Mouse (Mus musculus): ENCODE measurements at regions not wholly inside any gene's neighbourhood (a gene's known extent, or its start where the extent isn't known, plus 50 kb on each side); places are given as distances from the start of the nearest gene placed in this dataset.
A peak's percentile ranks its signal among the peaks of the same experiment; 100 is the strongest.

- DNase-seq: no peak
These were observed 356.8 kb upstream of the Cited2 start for GRCm38 (mm10) chr10:17366042-17366740.

DNA sequence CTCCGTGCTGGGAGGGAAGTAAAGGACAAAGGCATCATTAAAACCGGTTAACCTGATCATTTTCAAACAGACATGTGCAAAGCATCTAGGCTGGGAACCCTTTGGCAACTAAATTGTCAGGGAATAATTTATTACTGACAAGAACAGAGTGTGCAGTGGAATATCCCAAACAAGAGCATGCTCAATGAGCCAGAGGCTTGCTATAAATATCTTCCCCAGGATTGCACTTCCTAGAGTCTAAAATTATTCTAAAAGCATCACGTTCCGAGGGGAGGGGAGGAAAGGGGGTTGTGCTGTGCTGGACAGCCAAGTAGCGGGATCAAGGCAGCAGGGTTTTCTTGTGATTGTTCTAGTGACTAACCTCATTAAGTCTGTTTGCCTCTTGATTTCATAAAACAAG, 356.0 kb upstream of the Cited2 start:
- no peak for DNase-seq

DNA sequence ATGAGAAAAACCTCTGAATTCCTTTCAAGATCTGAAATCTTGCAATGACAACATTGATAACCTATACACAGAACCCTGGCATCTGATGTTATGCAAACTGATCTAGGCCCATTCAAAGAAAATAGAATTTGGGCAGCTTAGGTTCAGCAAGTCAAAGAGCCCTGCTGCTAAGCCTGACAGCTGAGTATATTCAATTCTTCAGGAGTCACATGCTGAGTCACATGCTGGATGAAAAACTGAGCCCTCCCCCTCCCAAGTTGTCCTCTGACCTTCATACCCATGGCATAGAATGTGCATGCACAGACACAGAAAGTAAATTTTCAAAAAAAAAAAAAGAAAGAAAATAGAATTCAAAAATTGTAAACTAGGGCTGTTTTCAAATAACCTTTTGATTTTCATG, 355.6 kb upstream of the Cited2 start:
- DNase-seq: no peak

GRCm38 (mm10) chr10:17368636-17369035, 354.4 kb upstream of the Cited2 start:
- no peak for DNase-seq

GRCm38 (mm10) chr10:17372905-17373304, 350.1 kb upstream of the Cited2 start:
- no peak for DNase-seq

- DNase-seq: no peak
These were observed 349.0 kb upstream of the Cited2 start for GRCm38 (mm10) chr10:17374047-17374446.

DNA sequence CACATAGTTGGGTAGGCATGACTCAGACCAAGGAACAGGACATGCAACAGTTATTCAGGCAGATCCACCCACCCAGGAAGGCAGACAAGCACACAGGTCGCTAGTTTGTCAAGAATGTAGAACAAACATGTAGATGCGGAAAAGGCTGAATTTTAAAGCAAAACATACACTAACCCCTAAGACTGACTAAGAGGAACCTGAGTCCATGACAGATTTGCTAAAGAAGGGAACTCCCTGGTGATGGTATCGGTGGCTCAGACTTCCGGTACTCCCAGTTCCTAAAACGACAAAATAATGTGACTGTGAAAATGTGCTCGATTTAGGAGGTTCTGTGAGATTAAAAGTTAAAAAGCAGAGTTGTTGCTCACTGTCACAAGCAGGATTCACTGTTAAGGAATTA, 340.0 kb upstream of the Cited2 start:
- DNase-seq: no peak

DNA sequence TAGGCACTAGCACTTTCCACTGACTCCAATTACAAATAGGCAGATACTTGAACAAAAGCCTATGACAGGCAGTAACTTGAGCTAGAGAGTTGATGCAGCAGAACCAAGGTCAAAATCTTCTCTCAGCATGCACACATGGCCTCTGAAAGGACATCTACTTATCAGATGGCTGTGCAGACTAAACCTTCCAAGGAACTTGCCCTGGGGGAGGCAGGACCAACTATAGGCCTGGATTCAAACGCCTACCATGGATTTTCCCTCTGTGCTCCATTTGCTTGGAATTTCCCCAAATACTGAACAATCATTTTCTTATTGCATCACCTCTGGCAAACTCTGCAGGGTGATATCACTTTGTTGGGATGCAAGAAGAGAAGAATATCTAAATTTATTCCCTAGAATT, 337.8 kb upstream of the Cited2 start:
- peak; percentile 11 for DNase-seq

GRCm38 (mm10) chr10:17387296-17387695, 335.7 kb upstream of the Cited2 start:
- DNase-seq: no peak

DNA sequence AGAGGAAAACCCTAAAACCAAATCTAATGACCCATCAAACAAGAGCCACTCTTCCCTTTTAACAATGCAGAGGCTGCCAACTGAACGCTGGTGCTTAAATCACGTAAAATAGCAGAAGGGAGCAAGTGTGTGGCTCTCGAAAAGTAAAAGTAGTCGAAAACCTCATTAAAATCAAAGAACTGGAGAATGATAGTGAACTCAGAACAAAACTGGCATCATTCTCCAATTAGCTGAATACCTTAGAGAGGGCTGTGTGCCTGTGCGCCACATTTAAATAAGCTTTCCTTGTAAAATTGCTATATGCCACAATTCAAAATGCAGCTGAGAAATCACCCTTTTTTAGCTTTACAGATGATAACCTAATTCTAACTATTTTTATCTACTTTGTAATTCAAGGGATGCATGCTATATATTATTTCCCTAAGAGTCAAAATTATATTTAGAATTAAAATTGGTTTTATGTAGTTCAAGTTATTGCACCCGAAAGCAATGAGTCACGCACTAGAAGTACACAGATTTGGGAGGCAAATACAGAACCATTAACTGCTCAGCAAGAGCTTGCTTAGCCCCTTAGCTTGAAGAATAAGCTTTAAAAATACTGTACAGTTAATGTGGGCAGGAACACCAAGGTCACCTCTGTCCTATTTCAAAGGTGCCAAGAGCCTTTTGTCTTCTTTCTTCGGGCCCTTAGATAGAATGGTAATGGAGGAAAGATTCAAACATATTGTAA, 327.4 kb upstream of the Cited2 start:
- no peak for DNase-seq

DNA sequence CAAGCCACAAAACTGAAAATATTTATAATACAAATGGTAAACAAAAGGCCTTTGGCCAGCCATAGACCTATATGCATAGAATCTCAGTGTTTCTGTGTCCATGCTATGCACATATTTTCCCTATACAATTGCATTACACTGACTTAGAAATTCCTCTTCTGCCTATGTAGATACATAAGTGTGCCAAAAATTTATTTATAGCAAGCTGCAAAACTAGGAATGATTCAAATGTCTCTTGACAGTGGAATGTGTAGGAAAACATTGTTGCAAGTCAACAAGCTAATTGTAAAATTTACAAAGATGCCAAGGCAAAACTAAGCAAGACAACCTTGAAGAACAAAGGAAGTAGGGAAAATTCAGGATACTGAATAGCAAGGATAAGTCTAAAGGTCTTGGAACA, 319.1 kb upstream of the Cited2 start:
- no peak for DNase-seq

DNA sequence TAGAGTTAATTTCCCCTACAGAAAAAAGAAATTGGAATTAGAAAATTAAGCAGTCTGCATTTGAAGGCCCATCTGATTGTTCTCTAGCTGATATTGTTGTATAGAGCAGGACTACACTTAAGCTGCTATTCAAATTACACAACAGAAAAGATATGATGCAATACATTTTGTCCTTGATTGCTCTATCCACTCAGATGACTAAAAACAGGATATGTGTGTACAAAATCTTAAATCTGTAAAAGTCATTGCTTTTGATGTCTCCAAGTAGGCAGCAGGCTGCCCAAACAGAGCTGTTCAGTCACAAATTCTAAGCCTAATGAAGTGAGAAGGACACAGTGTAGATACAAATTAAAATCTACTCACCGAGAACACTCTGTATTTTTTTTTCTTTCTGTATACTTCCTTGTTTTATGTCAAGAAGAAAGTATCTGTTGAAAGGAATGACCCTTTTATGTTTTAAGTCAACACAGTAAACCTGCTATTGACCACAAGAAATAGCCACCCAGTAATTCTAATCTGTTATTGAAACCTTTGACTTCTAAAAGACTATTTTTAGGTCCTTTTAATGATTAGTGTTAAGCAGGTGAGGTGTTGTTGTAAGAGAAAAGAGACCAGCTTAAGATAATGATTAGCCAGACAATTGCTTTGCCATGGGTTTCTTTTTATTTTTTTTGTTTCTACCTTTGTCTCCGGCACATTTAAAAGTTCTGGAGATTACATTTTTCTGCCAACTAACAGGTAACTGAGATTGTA, 315.0 kb upstream of the Cited2 start:
- no peak for DNase-seq

DNA sequence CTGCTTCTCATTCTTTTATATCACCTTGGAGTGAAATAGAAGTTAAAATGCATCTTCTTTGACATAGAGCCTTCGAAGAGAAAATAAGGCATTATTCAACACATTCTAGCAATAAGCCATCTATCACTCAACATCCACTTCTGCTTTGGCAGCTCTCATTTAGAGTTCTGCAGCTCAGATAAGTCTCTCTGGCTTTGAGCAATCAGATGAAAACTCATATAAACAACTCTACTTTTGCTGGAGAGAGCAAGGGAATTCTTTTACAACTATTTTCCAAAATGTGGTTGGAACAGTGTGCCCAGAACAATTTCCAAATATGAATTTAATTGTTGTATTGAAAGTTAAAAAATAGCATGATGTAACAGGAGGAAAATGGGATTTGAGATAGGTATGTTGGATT, 314.2 kb upstream of the Cited2 start:
- DNase-seq: no peak

GRCm38 (mm10) chr10:17411300-17411987, 311.6 kb upstream of the Cited2 start:
- no peak for DNase-seq

- DNase-seq: no peak
These were observed 307.9 kb upstream of the Cited2 start for GRCm38 (mm10) chr10:17415112-17415511.

- no peak for DNase-seq
These were observed 306.9 kb upstream of the Cited2 start for GRCm38 (mm10) chr10:17416121-17416520.

- no peak for DNase-seq
These were observed 305.6 kb upstream of the Cited2 start for GRCm38 (mm10) chr10:17417394-17417793.

DNA sequence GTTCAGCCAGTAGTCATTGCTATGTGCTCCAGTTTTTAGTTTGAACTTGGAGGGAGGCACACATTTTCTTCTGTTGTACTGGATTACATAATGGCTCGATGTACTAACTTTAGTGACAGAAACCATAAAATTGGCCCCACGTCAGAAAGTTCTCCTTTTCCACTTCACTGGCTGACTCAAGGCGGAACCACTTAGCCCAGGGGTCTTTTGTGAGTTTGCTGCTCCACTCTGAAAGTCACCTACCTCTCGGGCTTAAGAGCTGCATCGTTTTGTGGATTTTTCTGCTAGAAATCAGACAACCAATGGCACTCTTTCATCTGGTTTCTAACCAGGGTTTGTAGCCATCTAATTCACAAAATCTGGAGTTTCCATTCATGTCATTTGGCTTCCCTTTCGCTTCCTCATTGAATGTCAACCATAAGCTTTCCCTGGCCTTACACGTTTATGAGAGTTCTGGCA, 304.8 kb upstream of the Cited2 start:
- no peak for DNase-seq

GRCm38 (mm10) chr10:17423584-17424278, 299.3 kb upstream of the Cited2 start:
- no peak for DNase-seq

DNA sequence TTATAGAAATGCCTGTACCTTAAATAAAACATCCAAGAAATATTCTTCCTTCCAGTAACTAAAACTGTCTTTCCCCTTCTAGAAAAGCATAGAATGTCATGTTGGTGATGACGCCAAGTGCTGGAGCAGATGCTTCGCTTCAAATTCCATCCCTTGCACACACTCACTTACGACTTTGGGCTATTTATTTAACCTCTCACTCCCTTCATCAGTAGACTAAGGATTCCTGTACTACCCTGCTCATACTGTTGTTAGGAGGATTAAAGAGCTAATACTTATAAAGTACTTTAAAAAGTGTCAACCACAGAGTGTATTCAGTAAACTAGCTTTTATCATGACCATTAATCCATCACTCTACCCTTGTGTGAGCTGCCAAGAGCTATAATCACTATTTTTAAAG, 296.8 kb upstream of the Cited2 start:
- DNase-seq: no peak

GRCm38 (mm10) chr10:17427316-17427715, 295.7 kb upstream of the Cited2 start:
- DNase-seq: no peak

- DNase-seq: no peak
These were observed 294.7 kb upstream of the Cited2 start for GRCm38 (mm10) chr10:17428315-17428714.

Data from gastrocnemius, postnatal 10 days (tissue).